Mouse (Mus musculus) ES-Bruce4 (cell line): ENCODE measurements around the gene Vps8.

Experiments
- CTCF ChIP-seq: IDR thresholded peaks from one replicate; pipeline ENCODE4 v1.8.1; 2011; ENCODE audit warnings: low read depth, low read length
- EP300 ChIP-seq: IDR thresholded peaks from 2 replicates; pipeline ENCODE4 v1.6.1; 2011; ENCODE audit warnings: low read depth, low read length; ENCODE audit not compliant: insufficient read depth
- POLR2A ChIP-seq: IDR thresholded peaks from one replicate; pipeline ENCODE4 v1.8.1; 2011; ENCODE audit warnings: low read length; ENCODE audit not compliant: insufficient read depth

DNA sequence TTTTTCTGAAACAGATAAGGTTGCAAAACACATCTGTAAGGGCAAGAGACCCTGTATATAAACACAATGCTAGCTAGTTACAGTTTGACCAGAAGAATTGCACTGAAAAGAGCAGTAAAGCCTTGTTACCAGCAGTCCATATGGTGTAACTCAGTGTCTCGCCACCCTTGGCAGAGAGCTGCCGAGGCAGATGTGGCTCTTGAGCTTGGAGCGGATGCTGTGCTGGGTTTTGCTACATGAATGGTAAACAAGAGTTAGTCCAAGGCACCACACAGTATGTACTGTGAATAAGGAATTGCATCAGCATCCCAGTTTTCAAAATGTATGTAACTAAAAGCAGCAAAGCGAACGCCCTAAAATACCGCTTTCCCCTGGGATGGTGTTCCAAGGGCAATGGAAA is 166.2 kb downstream of the Vps8 start:
- TF ChIP-seq CTCF (no peak), POLR2A (no peak), EP300 (no peak)
